Mouse (Mus musculus) left cerebral cortex, adult 11 months (tissue): Measurements from ENCODE around the gene Arsb.

ENCODE experiments used
- DNase-seq: peaks from one replicate; pipeline ENCODE4 v3.0.0; 2022; ENCODE audit warnings: low spot score

Arsb gene

DNA sequence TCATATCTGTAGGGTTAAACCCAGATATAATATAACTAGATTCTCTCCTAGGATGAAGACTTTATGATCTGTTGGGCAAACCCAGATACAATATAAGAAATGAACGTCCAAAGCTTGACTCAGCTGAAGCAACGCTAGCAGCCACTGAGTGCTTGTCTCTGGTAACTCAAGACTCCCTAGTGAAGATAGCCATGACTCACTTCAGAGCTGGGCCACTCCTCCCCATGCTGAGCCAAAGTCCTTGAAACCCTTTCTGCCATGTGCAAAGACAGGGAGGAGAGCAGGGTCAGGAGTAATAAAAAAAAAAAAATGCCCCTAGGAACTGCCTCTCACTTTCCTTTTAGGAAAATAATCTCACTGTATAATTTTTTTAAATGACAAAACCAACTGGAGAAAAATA lies 68.7 kb downstream of the Arsb start:
- DNase-seq: no peak

DNA sequence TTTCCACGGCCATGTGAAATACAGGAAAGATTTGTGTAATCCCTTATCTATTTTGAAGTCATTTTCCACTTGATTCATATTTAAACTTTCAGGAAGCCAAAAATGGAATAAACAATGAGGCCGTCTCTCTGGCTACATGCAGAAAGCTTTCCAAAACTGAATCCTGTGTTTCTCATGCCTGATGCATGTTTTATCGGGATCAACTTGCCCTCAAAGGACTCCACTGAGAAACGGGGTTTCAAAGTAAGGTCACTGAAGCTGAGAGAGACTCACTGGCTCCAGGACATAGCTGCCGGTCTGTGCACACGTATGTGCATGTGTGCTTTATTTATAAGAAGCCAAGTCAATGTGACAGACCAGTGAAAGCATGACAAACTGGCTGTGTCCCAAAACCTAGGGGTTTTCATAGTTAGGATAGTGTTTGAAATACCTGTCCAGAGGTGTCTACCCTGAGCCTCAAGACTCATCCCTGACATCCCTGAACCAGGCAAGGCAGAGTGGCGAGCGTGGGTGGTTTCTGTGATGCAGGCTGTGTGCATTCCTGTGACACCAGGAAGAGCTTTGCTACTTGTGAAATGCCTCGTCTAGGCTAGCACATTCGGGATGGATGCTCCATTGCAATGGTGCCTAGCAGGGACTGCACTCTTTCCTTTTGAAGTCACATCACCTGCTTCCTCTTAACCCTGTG lies 75.5 kb downstream of the Arsb start:
- no peak for DNase-seq

DNA sequence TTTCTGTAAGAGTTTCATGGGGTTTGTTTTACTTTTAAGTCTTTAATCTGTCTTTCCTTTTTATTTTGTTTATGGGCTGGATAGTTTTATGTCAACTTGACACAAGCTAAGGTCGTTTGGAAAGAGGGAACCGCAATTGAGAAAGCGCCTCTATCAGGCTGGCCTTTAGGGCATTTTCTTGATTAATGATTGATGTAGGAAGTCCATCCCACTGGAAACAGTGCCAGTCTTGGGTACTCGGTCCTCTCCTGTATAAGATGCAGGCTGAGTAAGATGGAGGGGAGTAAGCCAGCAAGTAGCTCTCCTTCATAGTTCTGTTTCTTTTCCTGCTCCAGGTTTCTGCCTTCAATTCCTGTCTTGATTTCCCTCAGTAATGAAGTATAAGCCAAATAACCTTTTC lies 76.2 kb downstream of the Arsb start:
- DNase-seq: no peak

DNA sequence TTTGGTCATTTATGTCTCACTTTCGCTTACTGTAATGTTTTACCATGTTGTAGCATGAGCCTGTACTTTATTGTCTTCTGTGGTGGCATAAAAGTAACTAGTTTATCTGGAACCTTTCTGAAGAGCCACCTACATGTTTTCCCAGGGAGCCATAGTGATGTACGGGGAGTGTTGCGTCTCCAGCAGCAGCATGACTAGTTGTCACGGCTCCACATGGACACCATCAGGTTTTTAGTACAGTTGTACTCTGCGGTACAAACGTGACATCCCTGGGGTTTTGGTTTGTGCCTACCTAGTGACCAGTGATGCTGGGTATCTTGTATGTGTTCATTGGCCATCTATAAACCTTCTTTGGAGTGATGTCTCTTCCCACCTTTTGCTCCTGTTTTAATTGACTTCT lies 77.2 kb downstream of the Arsb start:
- DNase-seq: no peak

DNA sequence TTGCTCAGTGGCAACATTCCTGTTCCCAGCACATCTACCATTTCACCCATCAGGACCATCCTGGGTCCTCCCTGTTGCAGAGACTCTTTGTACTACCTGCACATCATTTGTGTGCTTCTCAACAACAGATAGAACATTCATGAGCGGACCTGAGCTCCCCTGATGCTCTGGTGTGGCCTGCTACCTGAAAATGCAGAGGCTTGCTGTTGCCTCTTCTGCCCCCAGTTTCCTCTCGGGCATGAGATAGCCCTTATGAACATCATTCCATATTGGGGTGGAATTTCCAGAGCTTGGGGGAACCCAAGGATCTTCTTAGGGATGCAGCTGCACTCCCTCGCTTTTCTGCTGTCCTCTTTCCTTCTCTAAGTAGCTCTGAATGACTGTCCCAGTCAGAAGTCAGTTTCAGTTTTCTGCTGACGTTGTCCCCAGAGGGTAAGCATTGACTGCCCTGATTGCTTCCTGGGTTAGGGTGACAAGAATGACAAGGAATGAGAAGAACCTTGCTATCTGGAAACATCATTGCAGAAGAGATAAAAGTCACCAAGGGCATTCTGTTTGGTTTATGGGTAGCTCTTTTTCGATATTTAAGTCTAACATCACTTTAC lies 78.4 kb downstream of the Arsb start:
- DNase-seq: no peak

DNA sequence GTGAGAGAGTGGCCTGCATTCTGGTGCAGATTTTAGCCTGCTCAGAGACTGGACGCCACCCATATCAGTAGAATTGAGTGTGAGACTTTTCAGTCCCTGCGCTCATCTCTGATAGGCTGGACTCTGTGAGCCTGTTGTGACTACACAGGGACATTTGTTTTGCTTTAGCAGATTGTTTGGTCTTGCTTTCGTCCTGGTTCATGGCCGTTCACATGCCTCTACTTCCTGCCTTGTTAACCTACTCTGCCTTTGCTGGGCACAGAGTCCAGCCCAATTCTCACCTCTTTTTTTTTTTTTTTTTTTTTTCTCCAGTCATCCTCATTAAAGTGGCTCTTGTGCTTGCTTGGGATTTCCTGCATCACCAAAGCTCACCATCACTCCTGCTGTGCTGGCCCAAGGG lies 79.2 kb downstream of the Arsb start:
- no peak for DNase-seq

DNA sequence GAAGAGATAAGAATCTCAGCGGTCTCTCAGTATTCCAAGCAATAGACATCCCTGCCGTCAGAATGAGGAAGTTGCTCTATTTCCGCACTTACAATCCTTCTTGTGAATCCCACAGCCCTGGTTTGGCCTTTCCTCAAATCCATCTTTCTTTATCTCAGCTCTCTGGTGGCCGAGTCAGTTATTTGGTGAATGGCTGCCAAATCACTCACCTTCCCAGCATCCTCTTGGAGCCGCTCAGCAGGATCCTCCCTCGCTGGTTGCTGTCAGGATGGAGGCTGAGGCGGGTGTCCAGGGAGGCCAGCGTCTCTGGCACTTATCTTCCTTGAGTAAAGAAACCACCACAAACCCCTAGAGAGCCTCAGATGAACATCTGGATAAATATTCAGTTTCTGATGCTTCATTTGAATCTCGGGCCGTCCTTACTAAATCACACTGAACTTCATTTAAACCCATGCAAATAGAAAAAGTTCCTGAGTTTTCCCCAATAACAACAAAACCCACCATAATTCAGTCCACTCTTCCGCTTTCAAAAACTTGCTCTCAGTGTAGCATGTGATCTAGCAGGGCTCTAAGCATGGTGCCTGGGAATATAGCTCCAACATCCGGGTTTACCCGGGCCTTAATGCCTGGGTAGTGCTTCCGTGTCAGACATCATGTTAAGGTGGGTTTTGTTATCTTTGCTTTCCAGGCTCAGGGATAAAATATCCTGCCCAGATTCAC lies 81.1 kb downstream of the Arsb start:
- no peak for DNase-seq

DNA sequence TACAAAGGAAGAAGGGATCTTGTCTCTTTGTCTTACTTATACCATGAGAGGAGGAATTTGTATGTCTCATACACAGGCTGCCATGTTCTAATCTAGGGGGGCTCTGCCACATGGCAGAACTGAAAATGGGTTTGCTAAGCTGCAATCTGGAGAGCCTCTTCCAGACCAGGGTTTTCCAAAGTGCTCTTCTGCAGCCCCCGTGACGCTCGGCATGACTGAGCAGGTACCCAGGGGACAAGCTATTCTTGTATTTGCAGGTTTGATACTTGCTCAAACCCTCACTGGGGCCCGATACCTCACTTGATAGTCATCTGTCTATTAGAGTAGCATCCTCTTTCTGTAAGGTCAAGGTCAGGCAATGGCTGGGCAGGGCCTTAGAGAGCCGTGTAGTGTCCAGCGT lies 82.3 kb downstream of the Arsb start:
- DNase-seq: no peak

DNA sequence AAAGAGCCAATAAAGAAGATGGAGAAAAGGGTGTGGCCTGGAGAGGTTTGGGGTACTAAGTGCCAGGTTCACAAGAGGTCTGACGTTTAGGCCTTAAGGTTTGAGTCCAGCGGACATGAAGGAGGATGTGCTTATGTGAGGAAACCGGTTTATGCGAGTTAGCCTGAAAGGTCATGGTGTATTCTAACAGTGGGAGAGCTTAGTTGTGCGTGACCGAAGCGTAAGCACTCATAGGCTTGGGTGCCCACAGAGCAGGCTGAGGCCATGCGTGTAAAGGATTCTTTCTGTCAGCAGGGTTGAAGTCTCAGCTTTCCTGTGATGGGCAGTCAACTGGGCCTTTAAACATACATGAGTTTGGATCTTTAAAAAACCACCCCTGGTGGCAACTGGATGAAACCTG lies 82.9 kb downstream of the Arsb start:
- no peak for DNase-seq

DNA sequence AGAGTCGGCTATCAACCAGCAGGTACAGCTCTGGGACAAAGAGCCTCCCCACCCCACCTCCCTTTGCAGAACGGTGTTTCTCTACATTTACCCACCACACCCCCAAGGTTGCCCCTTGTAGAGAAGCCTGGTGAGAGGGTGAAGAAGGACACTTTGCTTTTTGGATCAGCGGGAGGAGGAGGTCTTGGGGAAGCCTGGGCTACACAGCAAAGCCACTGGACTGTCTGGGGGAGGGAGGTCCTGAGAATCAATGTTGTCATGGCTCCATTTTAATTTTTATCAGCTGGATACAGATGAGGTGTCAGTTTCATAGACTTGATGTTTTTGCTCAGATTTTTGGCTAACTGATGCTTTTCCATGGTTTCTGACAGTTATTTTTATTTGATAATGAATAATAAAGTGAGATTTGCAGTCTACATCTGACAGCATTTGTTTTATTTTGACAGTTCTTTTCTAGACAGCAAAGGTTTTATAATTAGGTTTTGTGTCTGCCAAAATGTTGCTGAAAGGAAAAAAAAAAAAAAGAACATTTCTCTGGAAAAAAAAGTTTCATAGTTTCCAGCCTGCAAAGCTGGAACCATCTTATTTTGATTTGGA lies 83.6 kb downstream of the Arsb start:
- DNase-seq: no peak

DNA sequence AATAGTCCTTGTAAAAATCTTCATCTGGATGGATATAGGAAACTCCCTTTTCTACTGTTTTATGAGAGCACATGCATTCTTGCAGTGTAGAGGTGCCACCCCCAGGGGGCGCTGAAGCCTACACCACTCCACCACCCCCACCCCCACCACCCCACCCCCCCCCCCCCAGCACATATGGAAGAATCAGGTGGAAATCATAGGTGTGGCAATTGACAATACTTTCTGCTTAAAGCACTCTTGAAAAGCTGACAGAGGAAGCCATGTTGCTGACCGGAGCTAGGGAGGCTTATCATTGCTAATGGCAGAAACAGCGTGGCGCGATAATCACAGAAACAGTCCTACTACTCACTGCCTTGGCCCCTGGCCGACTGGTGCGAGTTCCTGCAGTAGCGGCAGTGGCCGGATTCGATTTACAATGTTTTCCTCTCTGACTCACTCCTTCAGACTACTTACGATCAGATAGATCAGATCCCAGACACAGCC lies 84.3 kb downstream of the Arsb start:
- DNase-seq: no peak

DNA sequence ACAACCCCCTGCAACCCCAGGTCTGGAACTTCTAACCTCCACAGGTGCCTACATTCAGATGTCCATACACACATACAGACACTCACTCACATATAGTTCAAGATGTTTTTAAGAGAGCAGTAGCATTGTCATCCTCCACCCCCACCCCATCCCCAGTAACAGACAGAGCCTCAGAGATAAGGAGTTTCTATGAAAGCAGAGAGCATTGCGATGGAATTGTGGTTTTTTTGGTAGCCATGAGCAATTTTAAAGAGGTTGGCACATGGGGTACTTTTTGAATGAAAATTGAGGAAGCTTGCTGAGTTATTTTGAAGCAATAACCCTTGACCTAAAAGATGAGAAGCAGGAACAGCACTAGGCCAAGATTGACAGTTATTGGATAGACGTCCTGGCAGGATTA lies 89.8 kb downstream of the Arsb start:
- DNase-seq: no peak

DNA sequence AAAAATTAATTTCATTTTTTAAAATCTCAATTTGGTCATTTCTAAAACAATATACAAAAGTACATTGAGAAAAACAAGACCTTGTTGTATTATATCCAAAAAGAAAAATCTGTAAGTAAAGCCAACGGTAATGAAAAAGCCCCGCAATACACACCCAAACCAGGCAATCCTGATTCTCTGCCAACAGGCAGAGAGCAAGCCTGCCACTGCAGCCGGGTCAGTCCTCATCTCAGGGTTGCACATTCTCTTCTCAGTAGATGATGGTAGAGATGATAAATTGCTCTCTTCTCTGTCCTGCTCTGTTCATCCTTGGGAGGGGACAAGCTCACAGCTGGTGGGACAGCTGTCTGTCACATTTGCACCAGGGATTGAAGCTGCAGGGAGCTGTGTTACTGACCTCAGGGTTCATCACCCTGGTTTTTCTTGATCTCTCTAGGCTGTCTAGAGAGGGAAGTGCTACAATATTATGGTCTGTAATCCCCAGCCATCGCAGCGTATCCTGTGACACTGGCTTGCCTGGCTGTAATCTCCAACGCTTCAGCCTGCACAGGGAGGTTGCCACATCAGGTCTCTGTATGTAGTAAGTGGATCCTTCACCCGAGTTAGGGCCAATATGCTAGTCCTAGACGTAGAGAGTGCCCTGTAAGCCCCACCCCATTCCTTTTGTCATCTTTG lies 92.8 kb downstream of the Arsb start:
- no peak for DNase-seq

DNA sequence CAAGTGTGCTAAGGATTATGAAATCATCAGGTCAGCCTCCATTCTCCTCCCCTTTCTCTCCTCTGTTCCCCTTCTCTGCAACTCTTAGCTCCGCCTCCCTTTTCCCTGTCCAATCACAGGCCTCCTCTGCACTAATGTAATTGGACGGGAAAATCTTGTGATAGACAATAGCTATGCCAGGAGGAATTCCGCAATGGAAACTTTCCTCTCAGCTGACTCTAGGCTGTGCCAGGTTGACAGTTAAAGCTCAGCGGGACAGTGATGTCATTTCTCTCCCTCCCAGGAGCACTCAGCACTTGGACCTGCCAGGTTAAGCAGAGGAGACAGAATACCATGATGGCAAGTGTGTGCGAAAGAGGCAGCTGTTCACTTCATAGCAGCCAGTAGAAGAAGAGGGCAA lies 95.2 kb downstream of the Arsb start:
- DNase-seq: no peak

DNA sequence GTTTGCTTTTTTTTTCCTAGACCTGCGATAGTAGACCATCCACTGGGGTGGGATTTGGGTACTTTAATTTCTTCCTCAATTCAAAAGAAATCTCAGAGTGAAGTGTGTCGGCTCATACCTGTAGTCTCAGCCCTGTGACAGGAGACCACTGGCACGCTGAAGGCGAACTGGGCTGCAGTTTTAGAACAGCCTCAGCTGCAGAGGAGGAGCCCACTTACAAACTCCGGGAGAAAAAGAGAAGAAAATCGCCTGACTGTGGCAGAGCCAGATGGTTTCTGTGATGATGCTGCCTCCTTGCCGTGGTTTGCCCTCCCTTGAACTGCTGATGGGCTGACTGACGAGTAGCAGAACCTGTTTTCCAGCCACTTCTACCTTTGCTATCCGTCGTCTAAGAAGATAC lies 100.3 kb downstream of the Arsb start:
- DNase-seq: no peak

DNA sequence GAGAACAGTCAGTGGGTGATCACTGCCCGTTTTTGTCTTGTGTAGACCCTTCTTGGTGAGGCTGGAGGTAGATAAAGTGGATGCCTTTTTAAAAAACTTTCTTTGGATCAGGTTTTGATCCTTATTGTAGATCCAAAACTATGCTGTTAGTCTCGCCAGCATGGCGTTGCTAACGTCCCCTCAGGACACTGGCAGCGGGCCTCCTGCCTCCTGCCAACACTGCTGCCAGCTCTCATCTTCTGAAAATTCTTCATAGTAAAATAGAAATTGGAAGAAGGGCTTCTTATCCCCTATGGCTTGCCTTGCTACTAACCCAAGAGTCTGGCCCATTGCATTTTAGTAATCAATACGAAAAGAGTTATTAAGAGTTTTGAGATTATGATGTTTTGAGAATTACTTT lies 101.2 kb downstream of the Arsb start:
- no peak for DNase-seq

DNA sequence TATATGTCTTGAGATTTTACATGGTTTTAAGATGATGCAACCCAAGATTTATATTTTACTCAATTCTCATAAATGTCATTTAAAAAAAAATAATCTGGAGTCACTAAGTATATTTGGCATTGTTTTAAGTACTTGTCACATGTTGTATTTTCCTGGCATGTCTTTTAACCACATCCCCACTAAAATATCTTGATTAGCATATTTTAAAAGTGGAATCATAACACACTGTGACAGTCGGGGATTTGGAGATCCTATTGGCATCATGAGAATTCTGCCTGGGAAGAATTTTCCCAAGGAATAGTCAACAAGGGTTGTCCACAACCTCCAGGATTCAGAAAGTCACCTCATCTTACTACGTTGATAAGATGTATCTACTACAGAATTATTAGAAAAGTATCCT lies 106.5 kb downstream of the Arsb start:
- no peak for DNase-seq

DNA sequence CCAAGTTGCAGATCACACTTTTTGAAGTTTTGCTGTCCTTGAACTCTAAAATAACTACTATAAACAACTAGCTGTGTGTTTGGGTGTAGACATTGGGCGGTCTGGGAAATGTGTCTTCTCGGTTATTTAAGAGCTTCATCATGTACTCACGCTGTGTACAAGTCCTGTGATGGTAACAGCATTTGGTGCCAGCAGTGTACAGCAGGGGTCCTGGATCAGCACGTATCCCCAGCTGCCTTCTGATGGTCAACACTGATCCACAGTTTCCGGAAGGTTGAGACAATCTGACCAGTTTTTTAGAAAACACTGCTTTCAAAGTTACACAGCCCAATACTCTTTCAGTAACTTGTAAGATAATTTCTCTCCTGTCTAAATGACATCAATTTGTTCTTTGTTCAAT lies 108.0 kb downstream of the Arsb start:
- DNase-seq: no peak

DNA sequence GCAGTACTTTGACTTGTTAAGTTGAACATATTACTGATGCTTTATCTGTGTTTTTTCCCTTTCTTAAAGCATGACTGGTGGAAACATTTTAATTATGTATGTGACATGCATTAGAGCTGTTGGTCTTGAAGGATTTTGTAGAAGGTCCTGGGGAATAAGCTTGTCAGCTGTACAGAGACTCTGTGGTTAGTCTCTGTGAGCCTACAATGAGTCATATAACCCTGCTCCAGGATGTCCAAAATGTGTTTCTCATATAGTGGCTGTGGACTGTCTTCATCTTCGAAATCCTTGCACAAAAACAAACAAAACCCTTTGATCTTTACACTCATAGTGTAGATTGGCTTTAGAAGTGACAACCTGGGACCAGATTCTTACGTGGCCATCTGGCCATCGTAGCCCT lies 110.7 kb downstream of the Arsb start:
- DNase-seq: no peak

DNA sequence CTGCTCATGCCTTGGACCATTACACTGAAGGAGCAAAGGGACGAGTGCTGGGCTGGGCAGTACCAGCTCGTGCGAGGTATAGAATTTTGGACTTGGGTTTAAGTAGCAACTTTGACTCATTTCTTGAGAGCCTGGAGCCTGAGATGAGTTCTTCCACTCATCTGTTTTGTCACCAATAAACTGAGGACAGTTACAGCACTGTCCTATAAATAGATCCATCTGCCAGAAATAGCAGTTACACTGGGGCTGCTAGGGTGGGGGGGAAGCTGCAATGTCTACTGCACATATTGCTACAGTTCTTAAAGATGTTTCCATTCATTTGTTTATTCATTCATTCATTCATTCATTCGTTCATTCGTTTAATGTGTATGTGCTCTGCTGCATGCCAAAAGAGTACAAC lies 115.6 kb downstream of the Arsb start:
- no peak for DNase-seq

DNA sequence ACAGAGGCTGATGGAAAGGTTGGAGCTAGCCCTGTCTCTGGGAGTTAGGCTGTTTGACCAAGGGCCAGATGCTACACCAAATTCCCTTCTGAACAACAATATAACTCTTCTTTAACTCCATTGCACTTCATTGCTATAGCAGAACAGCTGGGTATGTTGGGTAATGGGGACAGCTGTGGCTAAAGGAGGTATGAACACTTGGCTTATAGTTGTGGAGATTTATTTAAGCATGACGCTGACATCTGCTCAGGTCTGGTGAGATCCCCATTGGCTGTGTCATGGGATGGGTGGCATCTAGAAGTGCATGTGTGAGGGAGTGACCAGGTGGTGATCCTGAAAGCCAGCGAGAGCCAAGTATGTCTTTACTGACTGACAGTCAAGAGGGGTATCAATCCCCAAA lies 116.8 kb downstream of the Arsb start:
- DNase-seq: no peak

DNA sequence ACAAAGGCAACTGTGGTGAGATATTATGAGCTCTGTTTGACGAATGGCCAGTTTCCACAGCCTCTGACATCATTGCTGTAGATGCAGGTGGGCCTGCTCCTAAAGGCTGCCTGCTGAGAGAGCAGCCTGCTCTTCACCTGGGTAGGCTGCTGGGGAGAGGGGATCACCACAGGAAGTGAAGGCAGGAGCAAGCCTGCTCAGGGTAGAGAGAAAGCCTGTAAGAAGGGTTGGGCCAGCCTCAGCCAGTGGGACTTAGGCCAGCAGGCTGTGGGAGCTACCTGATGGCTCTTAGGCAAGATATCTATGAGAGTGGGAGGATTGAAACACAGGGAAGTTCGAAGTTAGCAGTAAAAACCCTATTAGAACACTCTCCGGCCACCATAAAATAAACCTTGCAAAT lies 117.5 kb downstream of the Arsb start:
- DNase-seq: no peak

DNA sequence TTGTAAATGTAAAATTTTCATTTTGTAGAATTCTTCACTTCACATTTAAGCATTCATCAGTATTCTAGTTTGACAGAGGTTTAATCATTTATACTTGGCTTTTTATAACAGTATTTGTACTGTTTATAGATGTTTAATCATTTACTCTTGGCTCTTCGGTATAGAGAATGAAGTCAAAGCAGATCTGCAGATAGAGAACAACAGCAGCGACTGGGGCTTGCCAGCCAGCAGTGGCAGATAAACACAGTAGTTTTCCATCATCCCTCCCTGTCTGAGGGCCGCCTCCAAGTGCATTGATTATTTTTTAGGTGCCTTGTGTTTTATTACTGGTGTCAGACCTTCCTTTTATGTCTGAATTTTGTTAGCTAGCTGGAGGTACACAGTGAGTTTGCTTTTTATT lies 118.6 kb downstream of the Arsb start:
- no peak for DNase-seq
